Mouse (Mus musculus) CH12.LX (cell line): ENCODE data around the gene D17H6S53E. TPM values are rescaled to one million over a fixed set of nuclear protein-coding genes. Genes with fewer than 3 reads are reported as not detected.

Source experiments
- DNase-seq: peaks from one replicate; pipeline ENCODE4 v3.0.0-alpha.2; 2013; ENCODE audit errors: extremely low read depth
- H3K27ac ChIP-seq: 2 replicates; pipeline ENCODE4 v1.5.1; 2012; ENCODE audit warnings: low read depth, mild to moderate bottlenecking, control low read depth, moderate library complexity; ENCODE audit not compliant: insufficient read depth
- H3K27me3 ChIP-seq: replicated peaks from 2 replicates; pipeline ENCODE3; 2012; ENCODE audit warnings: inconsistent platforms
- H3K36me3 ChIP-seq, 2 experiments: replicated peaks in 1 of 2; 2 replicates each; pipeline versions ENCODE3 to v1.6.1; 2012; ENCODE audit warnings: inconsistent platforms in 1 of 2, low read length in 1 of 2, mild to moderate bottlenecking in 1 of 2, mixed read lengths in 1 of 2, moderate library complexity in 1 of 2; ENCODE audit not compliant: control insufficient read depth in 1 of 2, insufficient read depth in 1 of 2
- H3K4me1 ChIP-seq, 2 experiments: 2 replicates each; pipeline ENCODE4 v1.6.1; 2012; ENCODE audit warnings: inconsistent platforms in 1 of 2, moderate library complexity in 1 of 2; ENCODE audit not compliant: insufficient read depth in 2 of 2, control insufficient read depth in 1 of 2
- H3K4me2 ChIP-seq: 2 replicates; pipeline ENCODE4 v1.6.1; 2012; ENCODE audit warnings: low read depth, mild to moderate bottlenecking, control low read depth; ENCODE audit not compliant: poor library complexity, insufficient read depth, severe bottlenecking
- H3K4me3 ChIP-seq, 3 experiments: fragments of 150-350 bp in 1 of 3; sonication (generic) in 1 of 3; replicated peaks in 1 of 3; 2 replicates each; pipeline versions ENCODE3 to v1.5.1; 2011 to 2012; ENCODE audit warnings: low read depth in 2 of 3, low read length in 2 of 3, mild to moderate bottlenecking in 2 of 3, moderate library complexity in 2 of 3, control low read depth in 1 of 3, improper control_type of control experiment in 1 of 3, inconsistent platforms in 1 of 3, mixed read lengths in 1 of 3; ENCODE audit not compliant: poor library complexity in 1 of 3
- H3K79me2 ChIP-seq: replicated peaks from 2 replicates; pipeline ENCODE4 v1.6.1; 2012; ENCODE audit warnings: mild to moderate bottlenecking, moderate library complexity; ENCODE audit not compliant: control insufficient read depth, poor library complexity, insufficient read depth, severe bottlenecking; ENCODE audit errors: extremely low read depth
- H3K9ac ChIP-seq: 2 replicates; pipeline ENCODE4 v1.6.1; 2012; ENCODE audit warnings: low read depth, mild to moderate bottlenecking, control low read depth, moderate library complexity; ENCODE audit not compliant: insufficient read depth
- H3K9me3 ChIP-seq: replicated peaks from 2 replicates; pipeline ENCODE3; 2012; ENCODE audit warnings: low read length, inconsistent platforms, mixed read lengths
- CTCF ChIP-seq, 2 experiments: IDR thresholded peaks in 1 of 2; conservative IDR thresholded peaks in 1 of 2; 2 replicates each; pipeline ENCODE4 v1.5.1; 2011 to 2012; ENCODE audit warnings: low read depth in 2 of 2, low read length in 2 of 2, improper control_type of control experiment in 1 of 2, inconsistent platforms in 1 of 2, mild to moderate bottlenecking in 1 of 2, moderate library complexity in 1 of 2
- ETS1 ChIP-seq: conservative IDR thresholded peaks from 2 replicates; pipeline ENCODE4 v1.6.1; 2012; ENCODE audit warnings: low read depth, mild to moderate bottlenecking, inconsistent platforms, low read length, improper control_type of control experiment, moderate library complexity
- GABPA ChIP-seq: IDR thresholded peaks from 2 replicates; pipeline ENCODE4 v1.6.1; 2012; ENCODE audit warnings: low read depth, low read length, improper control_type of control experiment, inconsistent platforms; ENCODE audit not compliant: insufficient replicate concordance
- JUN ChIP-seq: IDR thresholded peaks from 2 replicates; pipeline ENCODE4 v1.6.1; 2011; ENCODE audit warnings: low read depth, mild to moderate bottlenecking, low read length, improper control_type of control experiment, moderate library complexity; ENCODE audit not compliant: insufficient read depth
- MAFK ChIP-seq: IDR thresholded peaks from 2 replicates; pipeline ENCODE4 v1.6.1; 2011; ENCODE audit warnings: low read length, improper control_type of control experiment; ENCODE audit not compliant: insufficient replicate concordance
- MEF2A ChIP-seq: IDR thresholded peaks from 2 replicates; pipeline ENCODE4 v1.6.1; 2014; ENCODE audit warnings: low read depth, mild to moderate bottlenecking, inconsistent platforms, low read length, improper control_type of control experiment, borderline replicate concordance
- MXI1 ChIP-seq: IDR thresholded peaks from 2 replicates; pipeline ENCODE4 v1.6.1; 2011; ENCODE audit warnings: mild to moderate bottlenecking, low read depth, low read length, improper control_type of control experiment
- MYC ChIP-seq: IDR thresholded peaks from 2 replicates; pipeline ENCODE4 v1.6.1; 2011; ENCODE audit warnings: low read depth, mild to moderate bottlenecking, improper control_type of control experiment, low read length
- NELFE ChIP-seq: IDR thresholded peaks from 2 replicates; pipeline ENCODE4 v1.6.1; 2011; ENCODE audit warnings: low read depth, low read length, improper control_type of control experiment
- PAX5 ChIP-seq: IDR thresholded peaks from 2 replicates; pipeline ENCODE4 v1.6.1; 2012; ENCODE audit warnings: low read length, inconsistent platforms, mixed read lengths
- SMC3 ChIP-seq: IDR thresholded peaks from 2 replicates; pipeline ENCODE4 v1.6.1; 2011; ENCODE audit warnings: low read depth, low read length, improper control_type of control experiment
- TBP ChIP-seq: conservative IDR thresholded peaks from 2 replicates; pipeline ENCODE4 v1.6.1; 2011; ENCODE audit warnings: low read depth, low read length, improper control_type of control experiment
- UBTF ChIP-seq: IDR thresholded peaks from 2 replicates; pipeline ENCODE4 v1.6.1; 2012; ENCODE audit warnings: low read depth, mild to moderate bottlenecking, inconsistent platforms, low read length, improper control_type of control experiment, moderate library complexity
- USF1 ChIP-seq: IDR thresholded peaks from 2 replicates; pipeline ENCODE4 v1.6.1; 2014; ENCODE audit warnings: low read depth, mild to moderate bottlenecking, inconsistent platforms, low read length, improper control_type of control experiment
- USF2 ChIP-seq: conservative IDR thresholded peaks from 2 replicates; pipeline ENCODE4 v1.6.1; 2011; ENCODE audit warnings: low read depth, low read length, improper control_type of control experiment
- ZKSCAN1 ChIP-seq: IDR thresholded peaks from 2 replicates; pipeline ENCODE4 v1.6.1; 2012; ENCODE audit warnings: low read depth, inconsistent platforms, low read length, improper control_type of control experiment, borderline replicate concordance
- ZMIZ1 ChIP-seq: IDR thresholded peaks from 2 replicates; pipeline ENCODE4 v1.6.1; 2012; ENCODE audit warnings: low read depth, mild to moderate bottlenecking, inconsistent platforms, low read length, improper control_type of control experiment
- dilution Hi-C: fragments of 300-500 bp; cut with MboI; formaldehyde crosslinking; loops from 2 replicates; pipeline ENCODE4 v1.14.3; 2020; ENCODE audit warnings: low sequenced_read_pairs; ENCODE audit not compliant: extremely low pct_unique_long_range_greater_than_20kb, extremely low pct_ligation_motif_present
- in situ Hi-C: fragments of 300-500 bp; cut with MboI; formaldehyde crosslinking; loops from 3 replicates; pipeline ENCODE4 v1.14.3; 2019; ENCODE audit warnings: low sequenced_read_pairs, low pct_ligation_motif_present, low pct_unique_long_range_greater_than_20kb, mixed read lengths
- polyA plus RNA-seq: library from polyadenylated mRNA; unstranded; fragments of >175 nt; gene quantifications from 2 replicates; pipeline ENCODE4 v1.2.1, GENCODE M21; 2012; ENCODE audit warnings: low read depth; ENCODE audit not compliant: insufficient read length
- total RNA-seq, 2 experiments: library from RNA; depleted of rRNA; stranded (reverse); fragments of 300-350 nt in 1 of 2; fragments of >200 nt in 1 of 2; gene quantifications; 2 replicates each; pipeline ENCODE4 v1.2.3; 2012 to 2014

The D17H6S53E gene
- total and polyA plus RNA-seq, 3 experiments: 8.7 to 15.6 (median 11.9) TPM

DNA sequence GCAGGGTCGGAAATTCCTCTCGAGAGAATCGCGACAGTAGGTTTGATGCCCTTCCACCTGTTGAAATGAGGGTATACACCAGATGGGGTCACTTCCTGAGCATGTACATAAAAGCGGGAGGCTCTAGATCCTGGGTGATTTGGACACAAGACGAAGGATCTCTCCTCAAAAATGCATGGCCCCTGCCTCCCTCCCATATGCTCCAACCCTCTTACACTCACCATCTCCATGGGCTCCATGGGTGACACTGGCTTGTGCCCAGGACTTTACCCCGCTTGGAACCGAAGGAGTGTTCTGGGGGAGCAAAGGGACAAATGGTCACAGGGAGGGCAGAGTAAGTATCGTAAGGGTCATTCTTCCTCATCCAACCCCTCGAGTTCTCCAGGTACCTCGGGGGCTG lies 35.2 kb downstream of the D17H6S53E start:
- DNase-seq: no peak
- peaks cover 4 to 33% of the 10 kb centered on the region in 2 experiments for H3K4me1 ChIP-seq
- H3K9me3 ChIP-seq: no peaks in the 10 kb centered on the region
- no peak overlapping the region for H3K27ac ChIP-seq
- no peak overlapping the region for H3K4me2 ChIP-seq
- H3K4me3 ChIP-seq: no peak overlapping the region
- TF ChIP-seq JUN (no peak), MXI1 (no peak), MYC (no peak), ZKSCAN1 (no peak), ETS1 (no peak), USF1 (no peak), CTCF (conservative IDR thresholded peaks at IDR 0.05 in 1 of 2, IDR thresholded peaks at IDR 0.05 in 1 of 2; ENCODE audit: low read depth in 2 of 2, low read length in 2 of 2) (no peak), MEF2A (no peak), TBP (no peak), NELFE (no peak)
- peaks cover 66% of the 10 kb centered on the region for H3K79me2 ChIP-seq
- in situ Hi-C loops (no loop called here), dilution Hi-C loops (no loop called here)
- H3K9ac ChIP-seq: no peak overlapping the region
- no peaks in the 10 kb centered on the region for H3K27me3 ChIP-seq
- H3K36me3 ChIP-seq: peaks cover 56 to 66% of the 10 kb centered on the region in 2 experiments

DNA sequence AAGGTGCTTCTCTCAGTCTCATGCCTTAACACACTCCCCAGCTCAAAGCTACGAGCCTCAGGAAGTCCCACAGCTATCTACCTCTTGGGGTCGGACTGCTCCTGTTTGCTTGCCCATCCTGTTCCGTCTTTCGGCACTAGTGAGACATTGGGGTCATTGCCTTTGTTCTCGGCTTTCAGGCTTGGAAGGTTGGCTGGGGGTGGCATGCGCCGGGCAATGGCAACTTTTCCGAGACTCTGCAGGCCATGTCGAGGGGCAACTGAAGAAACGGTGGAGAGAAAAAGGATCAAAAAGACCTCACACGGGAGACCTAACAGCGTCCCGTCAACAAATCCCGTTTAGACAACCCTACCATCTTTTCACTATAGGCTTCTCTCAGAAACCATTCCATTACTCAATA lies 35.9 kb downstream of the D17H6S53E start:
- H3K4me3 ChIP-seq: peak overlapping the region in 2 of 3 experiments; percentile 88 to 97
- H3K9ac ChIP-seq: peak overlapping the region; percentile 95; the same call in 1 of the 2 replicates
- no peak overlapping the region for H3K27ac ChIP-seq

DNA sequence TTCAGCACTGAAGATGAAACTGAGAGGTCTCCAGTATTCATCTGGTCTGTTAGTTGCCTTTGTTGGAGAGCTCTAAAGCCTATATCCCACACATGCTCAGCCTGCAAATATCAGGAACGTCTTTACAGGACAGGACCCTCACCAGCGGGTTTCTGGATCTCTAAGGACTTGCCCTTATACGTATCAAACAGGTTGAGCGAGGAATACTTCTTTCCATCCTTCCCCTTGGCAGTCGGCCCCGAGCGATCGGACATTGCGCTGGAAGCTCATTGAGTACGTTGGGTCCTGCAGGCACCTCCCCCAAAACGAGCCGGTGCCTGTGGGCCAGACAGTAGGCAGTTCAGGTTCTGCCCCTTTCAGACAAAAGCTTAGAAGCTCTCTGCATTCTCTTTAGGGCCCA lies 36.6 kb downstream of the D17H6S53E start:
- Histone ChIP-seq H3K9ac (peak overlapping the region; percentile 95), H3K4me3 (peak overlapping the region; percentile 88 to 97 (median 92)), H3K27ac (no peak overlapping the region), H3K79me2 (peaks cover 68% of the 10 kb centered on the region), H3K36me3 (peaks cover 43 to 56% of the 10 kb centered on the region in 2 experiments), H3K9me3 (no peaks in the 10 kb centered on the region), H3K4me2 (peak overlapping the region; percentile 76), H3K27me3 (no peaks in the 10 kb centered on the region), H3K4me1 (peaks cover 6 to 35% of the 10 kb centered on the region in 2 experiments)
- TF ChIP-seq MYC (no peak), GABPA (no peak), USF2 (no peak), ZMIZ1 (no peak), ETS1 (no peak), SMC3 (no peak), UBTF (no peak)
- dilution Hi-C loops (no loop called here), in situ Hi-C loops (no loop called here)
- no peak for DNase-seq

More for the DNA sequence above, 35.9 kb downstream of the D17H6S53E start:
- H3K79me2 ChIP-seq: peaks cover 68% of the 10 kb centered on the region
- dilution Hi-C loops (no loop called here), in situ Hi-C loops (no loop called here)
- no peak for DNase-seq
- no peaks in the 10 kb centered on the region for H3K9me3 ChIP-seq
- H3K4me1 ChIP-seq: peaks cover 6 to 35% of the 10 kb centered on the region in 2 experiments
- H3K27me3 ChIP-seq: no peaks in the 10 kb centered on the region
- peak overlapping the region; percentile 76; the same call in 1 of the 2 replicates for H3K4me2 ChIP-seq
- TF ChIP-seq MAFK: no peak
- no peak for TF ChIP-seq PAX5
- TF ChIP-seq USF2: no peak
- TF ChIP-seq JUN: no peak
- H3K36me3 ChIP-seq: peaks cover 49 to 60% of the 10 kb centered on the region in 2 experiments
